Mouse (Mus musculus): ENCODE measurements around the gene H2-Ke6. TPM values are rescaled to one million over a fixed set of nuclear protein-coding genes. Genes with fewer than 3 reads are reported as not detected.

Gene H2-Ke6
- polyA plus RNA-seq, 1 experiment from 2014 or later = 49.3 TPM

GRCm38 (mm10) chr17:34029150-34029889 is 1.5 kb upstream of the H2-Ke6 start:
- ATAC-seq (no peak), DNase-seq (ENCODE audit: low read depth, low spot score) (no peak)
- CTCF ChIA-PET = no interaction called here
- no peak for TF ChIP-seq CTCF (IDR thresholded peaks at IDR 0.05)
- POLR2A ChIA-PET = no interaction called here
- H3K27me3 ChIP-seq = no peaks in the 10 kb centered on the region
- in situ Hi-C loops (cut with MboI; ENCODE audit: low pct_unique_long_range_greater_than_20kb) = no loop called here

DNA sequence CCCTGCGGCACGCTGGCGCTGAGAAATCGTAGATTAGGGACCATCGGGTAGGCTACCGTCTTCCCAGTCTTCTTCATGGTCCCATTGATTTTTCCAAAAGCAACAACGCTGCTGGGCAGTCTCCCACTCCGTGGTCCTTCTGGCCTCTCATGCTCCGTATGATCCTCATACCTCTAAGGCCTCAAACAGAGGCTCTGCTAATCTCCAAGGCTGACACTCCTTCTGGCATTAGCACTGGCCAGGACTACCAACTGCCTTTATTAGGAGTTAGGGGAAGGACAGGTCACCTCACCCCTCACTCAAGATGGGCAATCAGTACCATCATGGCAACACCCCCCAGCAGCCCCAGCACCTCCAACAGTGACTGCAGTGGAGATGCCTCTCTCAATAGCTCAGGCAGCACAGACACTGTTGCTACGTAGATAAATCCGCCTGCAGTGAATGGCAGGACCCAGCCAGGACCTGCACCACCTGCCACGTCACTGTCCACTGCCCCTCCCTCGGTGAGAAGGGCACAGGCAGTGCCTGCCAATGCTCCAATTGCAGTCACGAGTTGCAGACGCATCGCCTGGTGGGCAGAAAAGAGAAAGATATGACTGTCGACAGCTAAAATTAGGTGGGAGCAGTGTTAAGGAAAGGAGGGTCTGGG is 765 bp upstream of the H2-Ke6 start:
- in situ Hi-C loops (cut with MboI; ENCODE audit: low pct_unique_long_range_greater_than_20kb) = no loop called here
- TF ChIP-seq CTCF (IDR thresholded peaks at IDR 0.05) = no peak
- DNase-seq (ENCODE audit: low read depth, low spot score) (no peak), ATAC-seq (no peak)
- CTCF ChIA-PET = no interaction called here
- H3K27me3 ChIP-seq = no peaks in the 10 kb centered on the region
- POLR2A ChIA-PET = no interaction called here

DNA sequence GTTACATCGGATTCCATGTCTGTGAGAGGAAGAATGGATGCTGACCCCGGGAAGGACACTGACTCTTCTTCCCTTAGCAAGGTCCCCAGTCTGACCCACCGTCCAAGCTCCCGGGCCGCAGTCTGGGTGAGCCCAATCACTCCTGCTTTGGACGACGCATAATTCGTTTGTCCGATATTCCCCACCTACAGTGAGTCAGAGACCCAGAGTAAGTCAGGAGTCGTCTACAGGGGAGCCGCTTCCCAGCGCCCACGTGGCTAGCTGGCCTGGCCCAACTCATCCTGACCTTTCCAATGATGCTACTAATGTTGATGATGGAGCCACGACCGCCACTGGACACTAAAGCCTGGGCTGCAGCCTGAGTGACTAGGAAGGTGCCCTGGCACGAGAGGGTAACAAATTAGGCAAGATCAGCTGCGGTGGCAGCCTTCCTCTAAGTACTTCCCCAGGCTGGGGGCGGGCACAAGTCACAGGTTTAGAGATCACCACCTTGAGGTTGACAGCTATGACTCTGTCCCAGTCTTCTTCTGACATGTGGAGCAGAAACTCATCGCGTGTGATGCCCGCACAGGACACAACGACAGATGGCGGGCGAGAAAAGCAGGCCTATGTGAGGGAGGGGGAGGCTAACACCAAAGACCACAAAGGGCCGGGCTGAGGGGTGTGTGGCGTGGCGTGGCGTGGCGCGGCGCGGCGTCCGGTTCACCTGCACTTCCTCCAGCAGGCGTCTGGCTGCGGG is 774 bp downstream of the H2-Ke6 start:
- no peak for DNase-seq (ENCODE audit: low read depth, low spot score)

GRCm38 (mm10) chr17:34026221-34026620 is 1.6 kb downstream of the H2-Ke6 start:
- H3K27me3 ChIP-seq = no peaks in the 10 kb centered on the region
- POLR2A ChIA-PET = no interaction called here
- no peak for ATAC-seq
- in situ Hi-C loops (cut with MboI; ENCODE audit: low pct_unique_long_range_greater_than_20kb) = no loop called here
- DNase-seq (ENCODE audit: low read depth, low spot score) = no peak
- no peak for TF ChIP-seq CTCF (IDR thresholded peaks at IDR 0.05)
- CTCF ChIA-PET = no interaction called here

More for the DNA sequence above, 774 bp downstream of the H2-Ke6 start:
- ChIA-PET CTCF (no interaction called here), POLR2A (no interaction called here)
- ATAC-seq = no peak
- in situ Hi-C loops (cut with MboI; ENCODE audit: low pct_unique_long_range_greater_than_20kb) = no loop called here
- H3K27me3 ChIP-seq = no peaks in the 10 kb centered on the region
- no peak for TF ChIP-seq CTCF (IDR thresholded peaks at IDR 0.05)

GRCm38 (mm10) chr17:34025756-34026151 is 2.1 kb downstream of the H2-Ke6 start:
- ATAC-seq (no peak), DNase-seq (ENCODE audit: low read depth, low spot score) (no peak)
- no peaks in the 10 kb centered on the region for H3K27me3 ChIP-seq
- in situ Hi-C loops (cut with MboI; ENCODE audit: low pct_unique_long_range_greater_than_20kb) = no loop called here
- CTCF ChIA-PET = no interaction called here
- POLR2A ChIA-PET = no interaction called here
- TF ChIP-seq CTCF (IDR thresholded peaks at IDR 0.05) = no peak

DNA sequence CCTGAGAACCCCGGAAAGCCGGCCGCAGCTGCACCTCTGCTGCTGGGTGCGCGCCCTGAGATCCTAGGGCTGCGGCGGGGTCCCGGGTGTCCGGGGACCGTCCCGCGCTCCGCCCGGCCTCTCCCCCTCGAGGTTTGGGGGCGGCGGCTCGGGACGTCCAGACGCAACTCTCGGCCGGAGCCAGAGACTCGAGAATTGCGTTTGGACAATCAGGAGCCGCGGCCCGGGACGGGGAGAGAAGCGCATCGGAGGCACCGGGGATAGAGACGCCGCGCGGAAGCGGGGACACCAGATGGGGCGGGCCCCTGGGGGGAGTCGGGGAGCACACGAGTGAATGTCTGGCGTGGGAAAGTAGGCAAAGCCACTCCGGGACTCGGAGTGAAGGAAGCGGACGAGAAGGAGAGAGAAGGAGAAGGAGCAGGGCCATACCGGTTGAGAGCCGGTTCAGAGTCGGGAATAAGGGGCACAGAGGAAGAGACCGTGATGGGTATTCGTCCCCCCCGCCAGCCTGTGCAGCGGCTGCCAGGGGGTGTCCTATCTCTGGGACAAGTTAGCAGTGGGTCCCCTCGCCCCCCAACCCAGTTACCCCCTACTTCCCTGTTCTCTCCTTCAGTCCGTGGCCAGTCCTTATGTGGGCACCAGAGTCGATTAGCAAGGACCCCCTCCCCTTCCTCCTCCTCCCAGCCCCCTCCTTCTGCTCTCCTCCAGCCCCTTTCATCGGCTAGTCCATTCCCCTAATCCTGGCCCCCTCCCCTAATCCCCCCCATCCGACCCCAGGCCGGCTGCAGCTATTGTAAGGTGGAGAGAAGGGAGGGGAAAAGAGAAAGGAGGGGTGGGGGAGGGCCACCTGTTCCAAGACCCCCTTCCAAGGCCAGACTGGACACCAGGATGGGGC is 2.8 kb downstream of the H2-Ke6 start:
- ATAC-seq (peak; percentile 13), DNase-seq (ENCODE audit: low read depth, low spot score) (no peak)
- POLR2A ChIA-PET = no interaction called here
- in situ Hi-C loops (cut with MboI; ENCODE audit: low pct_unique_long_range_greater_than_20kb) = no loop called here
- TF ChIP-seq CTCF (IDR thresholded peaks at IDR 0.05) = no peak
- H3K27me3 ChIP-seq = no peaks in the 10 kb centered on the region
- CTCF ChIA-PET = no interaction called here

DNA sequence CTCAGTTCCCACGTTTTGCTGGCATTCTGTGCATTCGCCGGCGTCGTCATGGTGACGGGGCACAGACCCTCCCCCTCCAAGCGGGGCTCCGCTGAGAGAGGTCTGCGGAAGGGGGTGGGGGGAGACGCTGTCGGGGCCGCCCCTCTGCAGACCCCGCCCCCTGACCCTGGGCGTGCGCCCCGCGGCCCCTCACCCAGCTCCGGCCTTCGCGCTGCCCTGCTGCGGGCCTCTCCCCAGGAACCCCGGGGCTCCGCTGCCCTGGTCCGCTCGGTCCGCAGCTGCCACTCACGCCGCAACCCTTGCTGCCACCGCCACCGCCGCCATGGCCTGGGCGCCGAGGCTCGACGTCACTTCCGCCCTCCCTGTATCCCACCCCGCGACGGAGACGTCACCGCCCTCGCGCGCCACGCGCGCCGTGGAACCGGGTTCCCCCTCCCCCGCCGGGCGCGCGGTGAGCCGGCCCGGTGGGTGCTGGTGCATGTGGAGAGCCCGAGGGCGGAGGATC is 3.5 kb downstream of the H2-Ke6 start, which contains the start of gene Ring1:
Ring1 (minus strand) TSS at position 364 of the 505 bp plus-strand sequence.
- in situ Hi-C loops (cut with MboI; ENCODE audit: low pct_unique_long_range_greater_than_20kb) = no loop called here
- POLR2A ChIA-PET = interaction anchor here (1.3 kb wide), 1 partner anchor 12 kb away, joined by 3 read pairs; no protein-coding TSS in a partner anchor
- DNase-seq (ENCODE audit: low read depth, low spot score) = no peak
- peak; percentile 18 for ATAC-seq
- CTCF ChIA-PET = no interaction called here
- TF ChIP-seq CTCF (IDR thresholded peaks at IDR 0.05) = no peak
- no peaks in the 10 kb centered on the region for H3K27me3 ChIP-seq

DNA sequence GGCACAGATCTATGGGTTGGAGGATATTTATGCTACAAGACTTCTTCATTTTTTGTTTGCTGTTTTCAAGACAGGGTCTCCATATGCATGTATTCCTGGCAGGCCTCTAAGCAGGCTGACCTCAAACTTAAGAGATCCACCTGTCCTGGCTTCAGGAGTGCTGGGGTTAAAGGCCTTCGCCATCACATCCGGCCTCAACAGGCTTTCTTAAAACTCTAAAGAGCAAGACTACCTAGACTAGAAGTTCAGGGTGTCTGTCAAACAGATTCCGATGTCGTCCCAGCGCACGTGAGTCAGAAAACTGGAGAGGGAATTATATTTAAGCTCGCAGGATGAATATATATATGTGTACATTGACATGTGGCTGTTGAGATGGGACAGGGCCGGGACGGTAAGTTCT is 4.2 kb downstream of the H2-Ke6 start:
- CTCF ChIA-PET = no interaction called here
- in situ Hi-C loops (cut with MboI; ENCODE audit: low pct_unique_long_range_greater_than_20kb) = no loop called here
- ATAC-seq (no peak), DNase-seq (ENCODE audit: low read depth, low spot score) (no peak)
- H3K27me3 ChIP-seq = no peaks in the 10 kb centered on the region
- no peak for TF ChIP-seq CTCF (IDR thresholded peaks at IDR 0.05)
- POLR2A ChIA-PET = interaction anchor here (1.0 to 1.3 kb wide), 2 partner anchors 11 to 92 kb away, joined by 3 to 4 read pairs; no protein-coding TSS in a partner anchor

- in situ Hi-C loops (cut with MboI; ENCODE audit: low pct_unique_long_range_greater_than_20kb) = no loop called here
- TF ChIP-seq CTCF (IDR thresholded peaks at IDR 0.05) = no peak
- CTCF ChIA-PET = interaction anchor here (1.0 kb wide), 1 partner anchor 9 kb away, joined by 3 read pairs; the partner anchor contains the start of genes Rxrb and Slc39a7
These were observed 4.9 kb downstream of the H2-Ke6 start for GRCm38 (mm10) chr17:34022987-34023386.

DNA sequence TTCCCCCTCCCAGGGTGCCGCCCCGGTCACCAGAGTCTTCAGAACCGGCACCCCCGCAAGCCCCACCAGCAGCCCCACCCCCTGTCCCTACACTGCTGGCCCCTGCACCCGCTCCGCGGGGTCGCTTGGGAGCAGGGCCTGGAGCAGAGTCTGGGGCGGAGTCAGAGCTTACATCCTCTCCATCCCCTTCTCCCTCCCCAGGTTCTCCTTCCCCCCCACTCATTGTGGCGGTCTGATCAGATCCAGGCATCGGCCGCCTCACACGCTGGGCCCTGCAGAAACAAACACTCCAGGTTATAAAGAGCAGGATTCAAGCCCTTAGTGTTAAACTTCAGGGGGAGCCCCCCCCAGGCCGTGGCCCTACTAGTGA is 5.5 kb downstream of the H2-Ke6 start:
- POLR2A ChIA-PET = interaction anchor here (1.3 kb wide), 1 partner anchor 10 kb away, joined by 5 read pairs; the partner anchor contains the start of genes Rxrb and Slc39a7
- DNase-seq (ENCODE audit: low read depth, low spot score) (no peak), ATAC-seq (no peak)
- H3K27me3 ChIP-seq = no peaks in the 10 kb centered on the region
- no peak for TF ChIP-seq CTCF (IDR thresholded peaks at IDR 0.05)
- CTCF ChIA-PET = interaction anchor here (1.0 kb wide), 1 partner anchor 9 kb away, joined by 3 read pairs; the partner anchor contains the start of genes Rxrb and Slc39a7
- in situ Hi-C loops (cut with MboI; ENCODE audit: low pct_unique_long_range_greater_than_20kb) = no loop called here

More at GRCm38 (mm10) chr17:34022987-34023386, 4.9 kb downstream of the H2-Ke6 start:
- ATAC-seq = no peak
- no peak for DNase-seq (ENCODE audit: low read depth, low spot score)
- H3K27me3 ChIP-seq = no peaks in the 10 kb centered on the region
- POLR2A ChIA-PET = interaction anchor here (1.0 to 1.3 kb wide), 3 partner anchors 9 to 92 kb away, joined by 3 to 5 read pairs (median 4); partner anchors contain the start of genes Rxrb and Slc39a7

All from Patski (cell line).